23 mouse cellular contexts compared by ENCODE assay signal in genomic region chr12:49396776-49397175, GRCm38 (mm10). TPM values are rescaled to one million over a fixed set of nuclear protein-coding genes. Genes with fewer than 3 reads are reported as not detected.
DNase-seq lines count a peak whose midpoint lies in the region; ATAC-seq and TF ChIP-seq lines count a peak whose summit lies in the region.
"Had no signal": no experiment of that assay in that cellular context is flagged by ENCODE, and none has a peak within 500 bp of the region (broad histone marks: within the 10 kb centered on the region; RNA-seq: fewer than 3 reads in every experiment).

No protein-coding gene starts in this region.

- H3K27me3 ChIP-seq in forebrain, embryonic 11.5 days (ENCODE audit: control insufficient read depth, insufficient read depth, low read length): peaks cover 10% of the 10 kb centered on the region; the same call in 1 of the 2 replicates
- H3K27me3 ChIP-seq in forebrain, postnatal 0 days (ENCODE audit: insufficient read depth, low read length): no peaks in the 10 kb centered on the region

- no peak for ATAC-seq in forebrain, embryonic 11.5 days (replicated peaks; ENCODE audit: low FRiP score)
- no peak for ATAC-seq in forebrain, postnatal 0 days
- ATAC-seq: liver, postnatal 0 days had no signal

- H3K9me3 ChIP-seq in forebrain, embryonic 11.5 days (ENCODE audit: control insufficient read depth, low read length): no peaks in the 10 kb centered on the region
- no peaks in the 10 kb centered on the region for H3K9me3 ChIP-seq in forebrain, postnatal 0 days (ENCODE audit: low read length)
- H3K9me3 ChIP-seq: kidney, embryonic 15.5 days; midbrain, embryonic 12.5 days had no signal

- H3K4me1 ChIP-seq in forebrain, embryonic 11.5 days (replicated peaks; ENCODE audit: control insufficient read depth, insufficient read depth, low read length): peaks cover 2% of the 10 kb centered on the region; the same call in 1 of the 2 replicates
- H3K4me1 ChIP-seq in forebrain, postnatal 0 days (ENCODE audit: insufficient read depth): peaks cover 8% of the 10 kb centered on the region; the same call in 1 of the 2 replicates
- H3K4me1 ChIP-seq in lung, adult 2 months (ENCODE audit: control insufficient read depth, insufficient read depth, low read length): no peaks in the 10 kb centered on the region

- TF ChIP-seq CTCF in left cerebral cortex, adult 2 months (IDR thresholded peaks at IDR 0.05): no peak
- TF ChIP-seq CTCF in forebrain, postnatal 0 days (IDR thresholded peaks at IDR 0.05; ENCODE audit: low read depth): no peak
- no peak for TF ChIP-seq CTCF in lung, adult 2 months (IDR thresholded peaks at IDR 0.05; ENCODE audit: insufficient read depth, low read length)

- H3K27ac ChIP-seq in left cerebral cortex, adult 2 months: peak overlapping the region; percentile 51; the same call in 1 of the 2 replicates
- H3K27ac ChIP-seq in forebrain, embryonic 11.5 days (ENCODE audit: low read depth, low read length): peak overlapping the region; percentile 41; the same call in 1 of the 2 replicates
- peak overlapping the region; percentile 80 for H3K27ac ChIP-seq in forebrain, postnatal 0 days (ENCODE audit: low read depth, low read length)
- H3K27ac ChIP-seq: kidney, embryonic 15.5 days; midbrain, embryonic 12.5 days had no signal

- WGBS in forebrain, embryonic 11.5 days: 54% methylated on average over 1 of the region's 1 CpGs
- WGBS in forebrain, postnatal 0 days: 39% methylated on average over 1 of the region's 1 CpGs
- 24% methylated on average over 1 of the region's 1 CpGs for WGBS in lung, adult 2 months

- H3K4me3 ChIP-seq in left cerebral cortex, adult 2 months: no peak overlapping the region
- H3K4me3 ChIP-seq in forebrain, embryonic 11.5 days (ENCODE audit: low read depth, low read length): no peak overlapping the region
- peak overlapping the region; percentile 17; the same call in 1 of the 2 replicates for H3K4me3 ChIP-seq in forebrain, postnatal 0 days (ENCODE audit: low read depth, low read length)
- no peak overlapping the region for H3K4me3 ChIP-seq in lung, adult 2 months (replicated peaks; ENCODE audit: extremely low read depth, low read depth, low read length)
- H3K4me3 ChIP-seq: kidney, embryonic 15.5 days; midbrain, embryonic 12.5 days had no signal

- no peaks in the 10 kb centered on the region for H3K36me3 ChIP-seq in forebrain, embryonic 11.5 days (ENCODE audit: control insufficient read depth, insufficient read depth, low read length)
- H3K36me3 ChIP-seq in forebrain, postnatal 0 days (ENCODE audit: insufficient read depth): peaks cover 8% of the 10 kb centered on the region; the same call in 1 of the 2 replicates
- H3K36me3 ChIP-seq: kidney, embryonic 15.5 days; midbrain, embryonic 12.5 days had no signal

- DNase-seq in embryo, embryonic 10.5 days (ENCODE audit: low spot score): peak; percentile 46
- DNase-seq in embryo, embryonic 10 days (ENCODE audit: low spot score): no peak
- DNase-seq in left cerebral cortex, adult 2 months (ENCODE audit: extremely low spot score in 1 of 2, low spot score in 2 of 2): no peak
- DNase-seq in left cerebral cortex, postnatal 36 days (ENCODE audit: low spot score in 2 of 2): no peak
- DNase-seq in forebrain, embryonic 11.5 days (ENCODE audit: low spot score): no peak
- DNase-seq in forebrain, postnatal 0 days: peak; percentile 55
- DNase-seq in lung, adult 2 months: no peak
- no peak for DNase-seq in heart, postnatal 4 days
- DNase-seq: adrenal gland, postnatal 14 days; cerebellum, adult 9-11 months; kidney, adult 11 months; kidney, postnatal 36 days; liver, postnatal 0 days; lung, postnatal 10 days had no signal

- intact Hi-C loops in left cerebral cortex, adult 2 months (cut with DNase I): no loop called here
- intact Hi-C loops in left cerebral cortex, postnatal 36 days (cut with DNase I): no loop called here

- TF ChIP-seq POLR2A in lung, adult 2 months (IDR thresholded peaks at IDR 0.05; ENCODE audit: borderline replicate concordance, extremely low read depth, low read depth, low read length): no peak

- peak overlapping the region; percentile 36; the same call in 1 of the 2 replicates for H3K4me2 ChIP-seq in forebrain, embryonic 11.5 days (ENCODE audit: low read depth, low read length, severe bottlenecking)
- peak overlapping the region; percentile 44 for H3K4me2 ChIP-seq in forebrain, postnatal 0 days (ENCODE audit: low read depth)
- H3K4me2 ChIP-seq: kidney, embryonic 15.5 days; liver, embryonic 11.5 days; midbrain, embryonic 12.5 days had no signal

- peak overlapping the region; percentile 59 for H3K9ac ChIP-seq in forebrain, embryonic 11.5 days (ENCODE audit: low read length)
- H3K9ac ChIP-seq in forebrain, postnatal 0 days: peak overlapping the region; percentile 60
- H3K9ac ChIP-seq: kidney, embryonic 15.5 days; liver, postnatal 0 days; midbrain, embryonic 12.5 days had no signal

RNA-seq across cellular contexts. Expression of gene Gm43517, which starts 11.8 kb away (rescaled TPM):
- total RNA-seq in left cerebral cortex, adult 2 months (2021): 1 to 10 TPM; 6.9 to 8.6 TPM
- 10 to 100 TPM in 1 of 2 experiments, 1 to 10 TPM in 1; 4.7 to 11.3 TPM for total RNA-seq in left cerebral cortex, postnatal 36 days (2021)
- polyA plus RNA-seq in forebrain, embryonic 11.5 days (2014; fragmentation: Nextera tagmentation; extraction: Ambion mirVana): 1.3 and 1.4 TPM in 2 replicates
- 16.1 and 16.8 TPM in 2 replicates for total RNA-seq in forebrain, postnatal 0 days (2014; rRNA removed)
- 0.53 and 0.85 TPM in 2 replicates for polyA plus RNA-seq in forebrain, postnatal 0 days (2015; fragmentation: Nextera tagmentation; extraction: Ambion mirVana)
- not detected in 2 replicates for polyA plus RNA-seq in lung, adult 2 months (2012; rRNA removed)
- not detected for total RNA-seq in heart, postnatal 4 days (2021)
- total RNA-seq: adrenal gland, postnatal 14 days; gastrocnemius, postnatal 4 days; hematopoietic stem cell, adult 5-6 weeks had no signal
- polyA plus RNA-seq: heart, embryonic 16.5 days; kidney, embryonic 15.5 days; limb, embryonic 11.5 days; liver, embryonic 11.5 days; liver, postnatal 0 days; neural tube, embryonic 11.5 days; spleen, adult 2 months had no signal

RNA-seq across cellular contexts. Expression of gene Foxg1, which starts 14.3 kb away (rescaled TPM):
- 100 to 1,000 TPM; 111 to 112 TPM for total RNA-seq in left cerebral cortex, adult 2 months (2021)
- total RNA-seq in left cerebral cortex, postnatal 36 days (2021): 100 to 1,000 TPM; 110 to 120 TPM
- polyA plus RNA-seq in forebrain, embryonic 11.5 days (2014; fragmentation: Nextera tagmentation; extraction: Ambion mirVana): 40.4 and 45.5 TPM in 2 replicates
- total RNA-seq in forebrain, postnatal 0 days (2014; rRNA removed): 76.5 and 79.4 TPM in 2 replicates
- 50.8 and 53.4 TPM in 2 replicates for polyA plus RNA-seq in forebrain, postnatal 0 days (2015; fragmentation: Nextera tagmentation; extraction: Ambion mirVana)
- polyA plus RNA-seq in lung, adult 2 months (2012; rRNA removed): 0.07 TPM in 1 of 2 replicates, not detected in the other
- total RNA-seq in heart, postnatal 4 days (2021): under 1 TPM in 1 of 2 experiments, not detected in 1; 0.12 TPM
- total RNA-seq: adrenal gland, postnatal 14 days; gastrocnemius, postnatal 4 days; hematopoietic stem cell, adult 5-6 weeks had no signal
- polyA plus RNA-seq: kidney, embryonic 15.5 days; limb, embryonic 11.5 days; liver, postnatal 0 days; spleen, adult 2 months had no signal

Comparison
In these comparisons a context has a peak if more than half of its experiments do, and no peak if none do; other contexts are left out.
1. DNase-seq: peak in embryo, embryonic 10.5 days (single experiment) and forebrain, postnatal 0 days (single experiment); none in embryo, embryonic 10 days (single experiment), left cerebral cortex, adult 2 months (0 of 2), left cerebral cortex, postnatal 36 days (0 of 2), forebrain, embryonic 11.5 days (single experiment), lung, adult 2 months (single experiment) and heart, postnatal 4 days (single experiment).
2. RNA of gene Gm43517, which starts 11.8 kb away (total RNA-seq): 16.1 to 16.8 TPM in forebrain, postnatal 0 days, 4.7 to 11.3 TPM in left cerebral cortex, postnatal 36 days and 6.9 to 8.6 TPM in left cerebral cortex, adult 2 months; not detected in heart, postnatal 4 days; every median in the first group is over 4 times any median in the second.
3. RNA of gene Foxg1, which starts 14.3 kb away (total RNA-seq): 110 to 120 TPM in left cerebral cortex, postnatal 36 days, 111 to 112 TPM in left cerebral cortex, adult 2 months and 76.5 to 79.4 TPM in forebrain, postnatal 0 days; 0.12 TPM in heart, postnatal 4 days; every median in the first group is over 10 times any median in the second.
4. Peak in every context shown above with its lines, with median percentiles within 50 percentile points of each other: H3K27ac ChIP-seq.